Mouse (Mus musculus): Measurements from ENCODE around the gene Chst1.

- TF ChIP-seq POLR2A (IDR thresholded peaks at IDR 0.05; ENCODE audit: low read depth, low read length): no peak
- no peak for TF ChIP-seq CTCF (IDR thresholded peaks at IDR 0.05; ENCODE audit: extremely low read depth, insufficient read length, insufficient replicate concordance, low read depth, low read length)
Measured at GRCm38 (mm10) chr2:92599487-92600347, at the start of gene Chst1.

All from small intestine, adult 2 months (tissue).